Mouse (Mus musculus) gastrocnemius, postnatal 14 days (tissue): ENCODE measurements around the gene Ormdl1. TPM values are rescaled to one million over a fixed set of nuclear protein-coding genes. Genes with fewer than 3 reads are reported as not detected.
"Not testable (repeated sequence)": the region's sequence is repeated elsewhere in the genome, so short reads cannot be mapped to it uniquely, and the experiment has no call there.

Experiments
- DNase-seq: peaks from one replicate; pipeline ENCODE4 v3.0.0; 2021; ENCODE audit warnings: mixed read lengths
- intact Hi-C: fragments of 180-260 bp; cut with DNase I; formaldehyde crosslinking; loops from one replicate; pipeline ENCODE4 v1.15.1; 2025; ENCODE audit warnings: low total_unique reads
- long read RNA-seq, 2 experiments: library from polyadenylated mRNA; stranded (forward); transcript quantifications; one replicate each; pipeline ENCODE4 v2.0.0; 2021
- total RNA-seq, 2 experiments: library from RNA; stranded (reverse); gene quantifications; 2 replicates each; pipeline ENCODE4 v1.2.3; 2021

The Ormdl1 gene
- total RNA-seq: 1 to 10 TPM; 3.7 to 4.9 TPM
- long read RNA-seq, experiment 1, partial matches to known transcripts: 0 of 4 reads
- long read RNA-seq, experiment 1, other reads (novel, unspliced or antisense): 0 of 4 reads
- long read RNA-seq, experiment 2, partial matches to known transcripts: 1 of 5 reads
- long read RNA-seq, experiment 2, other reads (novel, unspliced or antisense): 0 of 5 reads

- peak; percentile 93 for DNase-seq
- intact Hi-C loops: no loop called here
Observed at GRCm38 (mm10) chr1:53296581-53297383, at the start of gene Ormdl1, which contains the start of the genes Pms1 and Gm28778. Ormdl1 (plus strand) TSS chr1:53297095. Pms1 (minus strand) TSS chr1:53297018. Gm28778 (plus strand) TSS chr1:53297111.

- DNase-seq, intact Hi-C loops: not testable (repeated sequence)
Observed at GRCm38 (mm10) chr1:53264958-53265612, 31.8 kb upstream of the Ormdl1 start.

- DNase-seq: no peak
- intact Hi-C loops: no loop called here
Observed at GRCm38 (mm10) chr1:53269901-53270300, 27.0 kb upstream of the Ormdl1 start.

GRCm38 (mm10) chr1:53272646-53273045 lies 24.2 kb upstream of the Ormdl1 start:
- intact Hi-C loops: loop anchor here (2.0 kb wide), 1 partner anchor 220 kb away; no protein-coding TSS in a partner anchor

GRCm38 (mm10) chr1:53291197-53291596 lies 5.7 kb upstream of the Ormdl1 start:
- DNase-seq: no peak
- intact Hi-C loops: no loop called here

More at GRCm38 (mm10) chr1:53272646-53273045, 24.2 kb upstream of the Ormdl1 start:
- peak; percentile 16 for DNase-seq

- no peak for DNase-seq
- intact Hi-C loops: no loop called here
Observed at GRCm38 (mm10) chr1:53300506-53300905, 3.6 kb downstream of the Ormdl1 start.

- intact Hi-C loops: no loop called here
- DNase-seq: peak; percentile 84
Observed at GRCm38 (mm10) chr1:53312989-53313967, 16.4 kb downstream of the Ormdl1 start, which contains the start of gene Osgepl1. Osgepl1 (plus strand) TSS chr1:53313624.

- no peak for DNase-seq
- intact Hi-C loops: no loop called here
Observed at GRCm38 (mm10) chr1:53321662-53322344, 24.9 kb downstream of the Ormdl1 start.

- DNase-seq: no peak
- intact Hi-C loops: no loop called here
Observed at GRCm38 (mm10) chr1:53323254-53323653, 26.4 kb downstream of the Ormdl1 start.

- no peak for DNase-seq
- intact Hi-C loops: no loop called here
Observed at GRCm38 (mm10) chr1:53324277-53324676, 27.4 kb downstream of the Ormdl1 start.

- DNase-seq: no peak
- intact Hi-C loops: no loop called here
Observed at GRCm38 (mm10) chr1:53324827-53325494, 28.1 kb downstream of the Ormdl1 start.

GRCm38 (mm10) chr1:53333527-53333926 lies 36.6 kb downstream of the Ormdl1 start:
- intact Hi-C loops, DNase-seq: not testable (repeated sequence)

GRCm38 (mm10) chr1:53335465-53335864 lies 38.6 kb downstream of the Ormdl1 start:
- intact Hi-C loops: no loop called here
- DNase-seq: no peak

- intact Hi-C loops: not testable (repeated sequence)
Observed at GRCm38 (mm10) chr1:53337403-53337802, 40.5 kb downstream of the Ormdl1 start.

GRCm38 (mm10) chr1:53341071-53341470 lies 44.2 kb downstream of the Ormdl1 start:
- intact Hi-C loops: no loop called here
- no peak for DNase-seq

More at GRCm38 (mm10) chr1:53337403-53337802, 40.5 kb downstream of the Ormdl1 start:
- not testable (repeated sequence) for DNase-seq

- peak; percentile 97 for DNase-seq
- intact Hi-C loops: no loop called here
Observed at GRCm38 (mm10) chr1:53352327-53353261, 55.7 kb downstream of the Ormdl1 start, which contains the start of the genes Asdurf, Gm28551 and Asnsd1. Asdurf (minus strand) TSS chr1:53352619. Gm28551 (minus strand) TSS chr1:53352667. Asnsd1 (minus strand) TSS chr1:53352752.

GRCm38 (mm10) chr1:53358988-53359387 lies 62.1 kb downstream of the Ormdl1 start:
- intact Hi-C loops: no loop called here
- DNase-seq: no peak
